Mouse (Mus musculus) stomach, postnatal 0 days (tissue): ENCODE data around the gene Hprt.

Source experiments
- CTCF ChIP-seq: IDR thresholded peaks from 2 replicates; pipeline ENCODE4 v1.5.1; 2016; ENCODE audit warnings: antibody characterized with exemption, low read depth, mild to moderate bottlenecking, moderate library complexity
- EP300 ChIP-seq: optimal IDR thresholded peaks from 2 replicates; pipeline ENCODE3; 2016; ENCODE audit warnings: antibody characterized with exemption

DNA sequence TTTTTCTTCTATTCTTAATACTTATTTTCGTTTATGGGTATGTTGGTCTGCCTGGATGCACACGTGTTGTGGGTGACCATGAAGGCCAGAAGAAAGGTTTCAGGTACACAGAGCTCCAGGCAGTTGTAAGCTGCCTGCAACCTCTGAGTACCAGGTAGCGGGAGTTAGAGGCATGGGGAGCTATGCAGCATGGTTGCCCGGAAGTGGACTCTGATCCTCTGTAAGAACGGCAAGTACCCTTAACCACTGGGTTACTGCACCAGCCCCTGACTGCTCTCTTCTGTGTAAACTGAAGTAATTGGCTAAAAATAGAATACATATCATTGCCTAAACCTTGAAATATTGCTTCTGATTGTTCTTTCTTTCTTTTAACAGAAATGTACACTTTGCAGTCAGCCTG is 42.4 kb upstream of the Hprt start:
- TF ChIP-seq CTCF (no peak), EP300 (no peak)
